Mouse (Mus musculus) limb, embryonic 12.5 days (tissue): ENCODE measurements around the gene Rae1. TPM values are rescaled to one million over a fixed set of nuclear protein-coding genes. Genes with fewer than 3 reads are reported as not detected.

Experiments used
- ATAC-seq: fragments of 200-750 bp; cut with Nextera tagmentation; 2 replicates; pipeline ENCODE4 v1.8.0; 2017; ENCODE audit warnings: low read depth, moderate TSS enrichment; ENCODE audit not compliant: insufficient number of reproducible peaks, insufficient read depth, low FRiP score, low TSS enrichment
- H3K27ac ChIP-seq: fragments of 300-500 bp; sonication (generic); 2 replicates; pipeline ENCODE4 v1.5.1; 2016; ENCODE audit warnings: mild to moderate bottlenecking, moderate library complexity
- H3K27me3 ChIP-seq: fragments of 300-500 bp; sonication (generic); 2 replicates; pipeline ENCODE4 v1.6.1; 2016; ENCODE audit warnings: mild to moderate bottlenecking, moderate library complexity
- H3K36me3 ChIP-seq: fragments of 300-500 bp; sonication (generic); 2 replicates; pipeline ENCODE4 v1.6.1; 2016; ENCODE audit warnings: mild to moderate bottlenecking, moderate library complexity
- H3K4me1 ChIP-seq: fragments of 300-500 bp; sonication (generic); replicated peaks from 2 replicates; pipeline ENCODE4 v1.6.1; 2016
- H3K4me2 ChIP-seq: fragments of 300-500 bp; sonication (generic); 2 replicates; pipeline ENCODE4 v1.6.1; 2016; ENCODE audit warnings: mild to moderate bottlenecking, moderate library complexity
- H3K4me3 ChIP-seq: fragments of 300-500 bp; sonication (generic); replicated peaks from 2 replicates; pipeline ENCODE4 v1.5.1; 2016; ENCODE audit warnings: mild to moderate bottlenecking
- H3K9ac ChIP-seq: fragments of 300-500 bp; sonication (generic); replicated peaks from 2 replicates; pipeline ENCODE4 v1.6.1; 2016; ENCODE audit warnings: mild to moderate bottlenecking, moderate library complexity
- H3K9me3 ChIP-seq: fragments of 300-500 bp; sonication (generic); 2 replicates; pipeline ENCODE4 v1.6.1; 2016; ENCODE audit warnings: mild to moderate bottlenecking, moderate library complexity
- WGBS: fragments of 180-500 bp; shearing (Covaris S2); methylation state at CpG from one replicate; pipeline ENCODE4 v1.1.7; 2016; 5-methylcytosine and 5-hydroxymethylcytosine counted together
- polyA plus RNA-seq: library from polyadenylated mRNA; unstranded; fragments of >200 nt; fragmentation: Nextera tagmentation; extraction: Ambion mirVana; gene quantifications from 2 replicates; pipeline ENCODE4 v1.2.1, GENCODE M21; 2016

Rae1 gene
- polyA plus RNA-seq, 1 experiment from 2014 or later = 157 TPM

DNA sequence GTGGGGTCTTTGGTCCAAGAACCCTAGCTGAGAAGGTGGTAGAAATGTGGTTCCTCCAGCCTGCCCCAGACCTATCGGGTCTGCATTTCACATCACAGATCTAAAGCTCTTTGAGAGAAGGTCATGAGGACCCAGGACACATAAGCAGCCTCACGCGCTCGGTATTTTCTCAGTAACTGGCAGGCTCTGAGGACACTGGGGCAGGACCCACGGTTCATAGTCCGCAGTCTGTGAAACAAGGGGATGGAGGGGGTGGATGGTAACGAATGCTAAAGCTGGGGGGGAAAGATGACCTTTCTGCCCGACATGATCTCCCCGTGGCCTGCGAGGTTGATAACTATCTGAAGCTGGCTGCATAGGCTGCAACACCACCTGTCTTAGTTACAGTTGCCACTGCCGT is 2.2 kb upstream of the Rae1 start:
- Histone ChIP-seq H3K4me3 (no peak overlapping the region), H3K4me2 (no peak overlapping the region), H3K9me3 (no peaks in the 10 kb centered on the region), H3K4me1 (peaks cover 20% of the 10 kb centered on the region), H3K27ac (no peak overlapping the region), H3K36me3 (peaks cover 9% of the 10 kb centered on the region), H3K9ac (no peak overlapping the region), H3K27me3 (no peaks in the 10 kb centered on the region; the same call in 1 of the 2 replicates)
- no peak for ATAC-seq
- 66% methylated on average over 11 of the region's 11 CpGs for WGBS

- no peak overlapping the region for H3K4me3 ChIP-seq
- no peak overlapping the region for H3K4me2 ChIP-seq
- no peak overlapping the region for H3K9ac ChIP-seq
- H3K9me3 ChIP-seq = no peaks in the 10 kb centered on the region
- no peak overlapping the region for H3K27ac ChIP-seq
- ATAC-seq = no peak
- peaks cover 20% of the 10 kb centered on the region for H3K4me1 ChIP-seq
- H3K36me3 ChIP-seq = peaks cover 16% of the 10 kb centered on the region
- no peaks in the 10 kb centered on the region; the same call in 1 of the 2 replicates for H3K27me3 ChIP-seq
- WGBS = 61% methylated on average over 7 of the region's 7 CpGs
These were observed 1.4 kb upstream of the Rae1 start for GRCm38 (mm10) chr2:172998478-172998877.

DNA sequence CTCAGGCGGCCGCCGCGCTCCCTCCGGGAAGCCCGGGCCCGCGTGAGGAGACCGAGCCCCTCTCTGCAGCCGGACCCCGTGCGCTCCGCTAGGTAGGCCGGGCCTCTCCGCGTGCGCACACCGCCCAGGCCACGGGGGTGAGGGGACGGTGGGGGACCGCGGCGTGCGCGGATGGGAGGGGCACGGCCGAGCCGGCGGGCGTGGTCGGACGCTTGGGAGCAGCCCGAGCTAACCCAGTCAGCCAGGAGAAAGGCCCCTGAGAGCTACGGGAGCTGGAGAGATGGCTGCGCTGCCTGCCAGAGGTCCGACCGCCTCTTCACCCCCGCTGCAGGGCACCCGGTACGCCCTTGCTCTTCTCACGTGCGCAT is 352 bp downstream of the Rae1 start:
- Histone ChIP-seq H3K4me2 (peak overlapping the region; percentile 92), H3K4me1 (peaks cover 20% of the 10 kb centered on the region), H3K9me3 (no peaks in the 10 kb centered on the region), H3K27ac (peak overlapping the region; percentile 95), H3K27me3 (no peaks in the 10 kb centered on the region; the same call in 1 of the 2 replicates), H3K9ac (peak overlapping the region; percentile 97), H3K4me3 (peak overlapping the region; percentile 98), H3K36me3 (peaks cover 34% of the 10 kb centered on the region)
- WGBS = 1% methylated on average over 42 of the region's 42 CpGs
- ATAC-seq = peak; percentile 81

DNA sequence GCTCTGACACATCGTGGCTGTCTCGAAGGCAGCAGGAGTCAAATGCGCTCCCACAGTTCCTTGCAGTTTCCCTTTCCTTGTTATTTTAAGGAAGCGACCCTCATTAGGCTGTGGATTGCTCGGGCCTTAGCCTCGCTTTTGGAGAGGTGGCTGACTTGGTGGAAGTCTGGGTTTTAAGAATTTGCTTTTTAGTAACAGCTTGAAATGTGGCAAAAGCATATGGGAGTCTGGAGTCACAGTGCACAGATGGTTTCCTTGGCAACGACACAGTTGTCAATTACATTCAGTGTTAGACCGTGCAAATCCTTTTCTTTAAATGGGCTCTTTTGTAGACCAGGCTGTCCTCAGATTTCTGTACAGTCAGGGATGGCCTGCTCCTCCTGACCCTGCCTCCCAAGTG is 1.0 kb downstream of the Rae1 start:
- peak overlapping the region; percentile 98 for H3K4me3 ChIP-seq
- no peak for ATAC-seq
- H3K27me3 ChIP-seq = no peaks in the 10 kb centered on the region; the same call in 1 of the 2 replicates
- peak overlapping the region; percentile 97 for H3K9ac ChIP-seq
- H3K36me3 ChIP-seq = peaks cover 37% of the 10 kb centered on the region
- no peaks in the 10 kb centered on the region for H3K9me3 ChIP-seq
- peak overlapping the region; percentile 95; the same call in 1 of the 2 replicates for H3K27ac ChIP-seq
- peak overlapping the region; percentile 92 for H3K4me2 ChIP-seq
- peaks cover 16% of the 10 kb centered on the region for H3K4me1 ChIP-seq
- 23% methylated on average over 8 of the region's 8 CpGs for WGBS

DNA sequence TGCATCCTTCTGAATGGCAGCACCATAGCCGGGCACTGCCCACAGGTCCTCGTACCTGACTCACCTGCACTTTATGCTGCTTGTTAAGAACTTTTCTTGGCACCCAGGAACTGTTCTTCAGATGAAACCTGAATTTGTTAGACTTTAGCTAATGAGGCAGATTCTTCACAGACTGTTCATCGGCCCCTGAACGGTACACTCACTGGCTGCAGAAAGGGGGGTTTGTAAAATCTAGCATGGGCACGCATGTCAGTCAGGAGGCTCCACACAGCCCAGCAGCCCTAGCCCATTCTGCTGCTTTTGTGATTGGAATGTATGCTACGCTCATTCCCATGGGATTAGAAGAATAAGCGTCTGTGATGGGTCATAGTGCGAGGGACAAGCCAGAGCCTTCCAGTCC is 3.8 kb downstream of the Rae1 start:
- Histone ChIP-seq H3K4me3 (no peak overlapping the region), H3K4me1 (peaks cover 14% of the 10 kb centered on the region), H3K36me3 (peaks cover 64% of the 10 kb centered on the region), H3K27ac (no peak overlapping the region), H3K9ac (no peak overlapping the region), H3K27me3 (no peaks in the 10 kb centered on the region), H3K4me2 (no peak overlapping the region), H3K9me3 (no peaks in the 10 kb centered on the region)
- WGBS = 95% methylated on average over 8 of the region's 8 CpGs
- no peak for ATAC-seq

- H3K4me1 ChIP-seq = 0 out of 2 replicates have a peak, but pooled peaks cover 3% of the 10 kb centered on the region
- H3K4me2 ChIP-seq = no peak overlapping the region
- WGBS = 76% methylated on average over 3 of the region's 3 CpGs
- no peaks in the 10 kb centered on the region for H3K27me3 ChIP-seq
- H3K27ac ChIP-seq = no peak overlapping the region
- peaks cover 95% of the 10 kb centered on the region for H3K36me3 ChIP-seq
- no peak overlapping the region for H3K4me3 ChIP-seq
- no peak overlapping the region for H3K9ac ChIP-seq
- ATAC-seq = no peak
- no peaks in the 10 kb centered on the region for H3K9me3 ChIP-seq
These were observed 10.4 kb downstream of the Rae1 start for GRCm38 (mm10) chr2:173010220-173010717.

DNA sequence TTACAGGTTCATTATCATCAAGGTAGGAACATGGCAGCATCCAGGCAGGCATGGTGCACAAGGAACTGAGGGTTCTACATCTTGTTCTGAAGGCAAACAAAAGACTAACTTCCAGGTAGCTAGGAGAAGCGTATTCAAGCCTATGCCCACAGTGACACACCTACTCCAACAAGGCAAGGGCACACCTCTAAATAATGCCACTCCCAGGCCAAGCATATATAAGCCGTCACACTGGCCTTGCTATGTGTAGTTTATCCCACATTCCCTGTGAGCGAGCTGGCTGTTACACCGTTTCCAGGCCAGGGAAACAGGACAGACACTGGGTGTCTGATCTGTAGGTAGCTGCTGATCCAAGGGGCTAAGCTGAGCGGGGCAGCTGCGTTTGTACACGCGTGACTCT is 11.5 kb downstream of the Rae1 start:
- no peak overlapping the region for H3K4me3 ChIP-seq
- no peaks in the 10 kb centered on the region for H3K9me3 ChIP-seq
- no peaks in the 10 kb centered on the region for H3K27me3 ChIP-seq
- WGBS = 94% methylated on average over 8 of the region's 8 CpGs
- H3K4me2 ChIP-seq = no peak overlapping the region
- ATAC-seq = no peak
- H3K4me1 ChIP-seq = 0 out of 2 replicates have a peak, but pooled peaks cover 3% of the 10 kb centered on the region
- peaks cover 100% of the 10 kb centered on the region for H3K36me3 ChIP-seq
- H3K9ac ChIP-seq = no peak overlapping the region
- H3K27ac ChIP-seq = no peak overlapping the region

DNA sequence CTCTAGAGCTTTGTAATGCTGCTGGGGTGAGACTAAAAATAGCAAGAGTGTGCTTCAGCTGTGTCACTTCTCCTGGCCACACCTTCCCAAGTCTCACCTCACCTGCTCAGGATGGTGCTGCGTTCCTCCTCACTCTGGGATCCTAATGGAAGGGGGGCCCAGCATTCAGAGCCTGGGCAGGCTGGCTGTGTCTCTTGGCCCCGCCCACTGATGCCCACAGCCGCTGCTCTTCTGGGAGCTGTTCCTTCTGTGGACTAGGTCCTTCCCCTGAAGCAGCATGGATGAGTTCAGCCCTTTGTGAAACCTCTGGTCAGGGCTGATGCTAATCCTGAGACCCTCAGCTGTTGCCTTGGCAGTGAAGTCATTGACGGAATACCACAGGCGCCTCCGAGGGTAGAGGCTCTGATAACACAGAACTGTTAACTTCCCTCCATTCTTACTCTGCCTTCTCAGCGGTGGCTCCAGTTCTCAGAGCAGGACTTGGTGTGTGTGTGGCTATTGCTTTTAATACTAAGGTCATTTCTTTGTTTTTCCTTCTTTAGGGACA is 14.9 kb downstream of the Rae1 start:
- H3K36me3 ChIP-seq = peaks cover 66% of the 10 kb centered on the region

DNA sequence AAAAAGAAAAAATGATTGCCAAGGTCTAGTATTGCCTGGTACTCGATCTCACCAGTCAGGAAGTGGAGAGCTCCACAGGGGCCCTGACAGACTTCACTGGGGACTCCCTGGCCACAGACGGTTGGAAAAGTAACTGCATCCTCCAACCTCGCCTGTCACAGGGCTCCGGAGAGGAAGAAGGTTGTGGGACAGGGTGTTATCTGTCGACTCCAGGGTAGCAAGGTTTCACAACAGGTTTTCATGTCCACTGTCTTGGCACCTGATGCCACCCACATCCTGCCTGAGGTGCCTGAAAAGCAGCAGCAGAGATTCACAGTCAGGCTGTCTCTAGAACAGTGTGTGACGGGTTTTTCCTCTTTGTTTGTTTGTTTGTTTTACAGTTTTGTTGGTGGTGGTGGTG is 18.0 kb downstream of the Rae1 start:
- Histone ChIP-seq H3K9me3 (no peaks in the 10 kb centered on the region), H3K27ac (no peak overlapping the region), H3K36me3 (peaks cover 35% of the 10 kb centered on the region), H3K4me2 (no peak overlapping the region), H3K4me1 (peaks cover 27% of the 10 kb centered on the region), H3K4me3 (no peak overlapping the region), H3K27me3 (peaks cover 23% of the 10 kb centered on the region), H3K9ac (no peak overlapping the region)
- no peak for ATAC-seq
- WGBS = 41% methylated on average over 6 of the region's 6 CpGs

More for the DNA sequence above, 14.9 kb downstream of the Rae1 start:
- Histone ChIP-seq H3K9ac (no peak overlapping the region), H3K27ac (no peak overlapping the region), H3K9me3 (no peaks in the 10 kb centered on the region), H3K4me1 (peaks cover 15% of the 10 kb centered on the region), H3K27me3 (peaks cover 12% of the 10 kb centered on the region; the same call in 1 of the 2 replicates), H3K4me2 (no peak overlapping the region), H3K4me3 (no peak overlapping the region)
- ATAC-seq = no peak
- 78% methylated on average over 7 of the region's 7 CpGs for WGBS

DNA sequence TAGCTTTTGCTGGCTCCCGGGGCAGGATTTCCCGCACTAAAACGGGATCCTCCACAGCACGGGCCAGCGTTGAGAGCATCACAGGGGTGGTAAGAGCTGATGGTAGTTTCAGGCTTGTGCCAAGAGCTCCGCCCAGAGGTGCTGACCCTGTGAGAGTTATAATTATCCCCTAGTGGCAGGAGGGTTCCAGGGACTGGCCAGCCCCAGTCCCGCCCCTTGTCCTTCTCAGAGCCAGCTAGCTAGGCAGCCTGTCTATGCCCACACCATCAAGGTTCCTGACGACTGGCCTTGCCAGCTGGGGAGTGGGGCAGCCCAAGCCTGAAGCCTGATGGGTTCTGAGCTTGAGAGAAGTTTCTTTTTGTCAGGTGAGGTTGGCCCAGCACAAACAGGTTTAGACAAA is 18.7 kb downstream of the Rae1 start:
- H3K9ac ChIP-seq = no peak overlapping the region

DNA sequence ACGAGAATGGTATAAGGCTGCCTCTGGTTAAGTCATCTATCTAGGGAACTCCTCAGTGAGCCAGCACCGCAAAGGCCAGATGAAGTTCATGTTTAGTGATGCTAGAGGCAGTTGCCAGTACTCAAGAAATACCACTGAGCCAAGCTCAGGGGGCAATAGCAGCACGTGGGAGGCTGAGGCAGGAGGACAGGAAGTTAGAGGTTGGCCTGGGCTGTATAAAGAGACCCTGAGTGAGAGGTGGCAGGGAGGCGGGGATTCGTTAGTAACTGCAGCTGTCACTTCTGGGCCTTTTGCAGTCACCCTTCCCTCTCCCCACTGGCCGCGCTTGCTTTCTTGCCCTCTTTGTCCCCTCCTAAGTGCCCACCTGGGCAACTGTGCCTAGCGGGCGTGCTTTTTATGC is 19.4 kb downstream of the Rae1 start:
- Histone ChIP-seq H3K9me3 (no peaks in the 10 kb centered on the region), H3K9ac (peak overlapping the region; percentile 46), H3K27ac (no peak overlapping the region), H3K27me3 (peaks cover 23% of the 10 kb centered on the region), H3K4me2 (peak overlapping the region; percentile 73), H3K4me1 (peaks cover 38% of the 10 kb centered on the region), H3K36me3 (peaks cover 25% of the 10 kb centered on the region), H3K4me3 (peak overlapping the region; percentile 40)
- no peak for ATAC-seq
- WGBS = 13% methylated on average over 9 of the region's 9 CpGs

More for the DNA sequence above, 18.7 kb downstream of the Rae1 start:
- ATAC-seq = no peak
- WGBS = 12% methylated on average over 8 of the region's 8 CpGs
- Histone ChIP-seq H3K9me3 (no peaks in the 10 kb centered on the region), H3K36me3 (peaks cover 28% of the 10 kb centered on the region), H3K4me2 (no peak overlapping the region), H3K4me3 (no peak overlapping the region), H3K27me3 (peaks cover 23% of the 10 kb centered on the region), H3K4me1 (peaks cover 31% of the 10 kb centered on the region), H3K27ac (no peak overlapping the region)

DNA sequence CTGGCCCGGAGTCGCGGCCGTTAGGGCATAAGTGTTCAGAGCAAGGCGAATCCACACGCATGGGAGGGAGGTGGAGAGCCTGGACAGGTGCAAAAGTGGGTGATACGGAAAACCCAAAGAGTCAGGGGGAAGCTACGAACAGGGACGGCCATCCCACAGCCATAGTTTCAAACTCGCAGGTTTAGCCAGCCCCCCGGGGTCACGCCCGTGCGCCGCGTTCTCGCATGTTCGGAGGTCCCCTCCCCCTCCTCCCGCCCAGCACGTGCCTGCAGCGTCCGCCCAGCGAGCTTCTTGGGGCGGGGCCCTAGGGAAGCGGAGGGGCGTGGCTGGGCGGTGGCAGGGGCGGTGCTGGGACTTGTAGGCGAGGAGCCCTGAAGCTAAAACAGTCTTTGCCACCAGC is 19.9 kb downstream of the Rae1 start:
- peaks cover 24% of the 10 kb centered on the region for H3K36me3 ChIP-seq
- H3K4me2 ChIP-seq = peak overlapping the region; percentile 73
- H3K9ac ChIP-seq = peak overlapping the region; percentile 46

More for the DNA sequence above, 19.9 kb downstream of the Rae1 start:
- no peak overlapping the region for H3K27ac ChIP-seq
- no peaks in the 10 kb centered on the region for H3K9me3 ChIP-seq
- under 1% methylated on average over 28 of the region's 29 CpGs for WGBS
- peaks cover 41% of the 10 kb centered on the region for H3K4me1 ChIP-seq
- peak; percentile 44 for ATAC-seq
- peak overlapping the region; percentile 40 for H3K4me3 ChIP-seq
- H3K27me3 ChIP-seq = peaks cover 23% of the 10 kb centered on the region
